Mouse (Mus musculus) left cerebral cortex, adult 6 months (tissue): ENCODE results near the gene Gm813. TPM values are rescaled to one million over a fixed set of nuclear protein-coding genes. Genes with fewer than 3 reads are reported as not detected.

Experiments
- long read RNA-seq, 2 experiments: library from polyadenylated mRNA; unstranded; transcript quantifications; one replicate each; pipeline ENCODE4 v2.0.0; 2019 to 2020
- polyA plus RNA-seq: library from polyadenylated mRNA; unstranded; fragments of <200 nt; fragmentation: Nextera tagmentation; gene quantifications from 2 replicates; pipeline ENCODE4 v1.2.3, GENCODE M21; 2021

Gm813 gene
- not detected in 2 replicates for polyA plus RNA-seq
- long read RNA-seq, experiment 1: 0 reads
- long read RNA-seq, experiment 2: 0 reads

GRCm38 (mm10) chr16:58616878-58617277 is at the start of gene Gm813:
Gene Gm813, minus strand, starts transcription at chr16:58616978.

GRCm38 (mm10) chr16:58638689-58639175 is 22.0 kb upstream of the Gm813 start, which contains the start of gene E330017A01Rik:
Gene E330017A01Rik, minus strand, starts transcription at chr16:58638739.

Other genes with a start within 250 kb of the Gm813 start
- 1.4 and 1.9 TPM in 2 replicates for gene Dcbld2, start 208.5 kb downstream of the Gm813 start, polyA plus RNA-seq
- 14.3 and 14.5 TPM in 2 replicates for gene St3gal6, start 92.7 kb downstream of the Gm813 start, polyA plus RNA-seq
- not detected in 2 replicates for gene E330017A01Rik, start 21.8 kb upstream of the Gm813 start, polyA plus RNA-seq
- gene Cpox, start 53.3 kb upstream of the Gm813 start, polyA plus RNA-seq: 20.8 and 37.0 TPM in 2 replicates
- not detected in 2 replicates for gene Gpr15, start 102.1 kb upstream of the Gm813 start, polyA plus RNA-seq
- 91.6 and 124 TPM in 2 replicates for gene Cldnd1, start 110.9 kb upstream of the Gm813 start, polyA plus RNA-seq
- not detected in 2 replicates for gene Olfr172, start 146.2 kb upstream of the Gm813 start, polyA plus RNA-seq
- gene Olfr173, start 183.3 kb upstream of the Gm813 start, polyA plus RNA-seq: not detected in 2 replicates
- not detected in 2 replicates for gene Olfr175-ps1, start 209.8 kb upstream of the Gm813 start, polyA plus RNA-seq